Mouse (Mus musculus) naive thymus-derived CD4-positive, alpha-beta T cell, adult 2 months (primary cell): ENCODE measurements around the gene Il2.

Experiments
- DNase-seq: peaks from one replicate; pipeline ENCODE4 v3.0.0-alpha.2; 2011; ENCODE audit warnings: low read depth

Gene Il2

GRCm38 (mm10) chr3:37125655-37126054, at the start of gene Il2:
Gene Il2, minus strand, starts transcription at chr3:37125959.
- DNase-seq = peak; percentile 44

- DNase-seq = peak; percentile 65
These were observed 49.2 kb upstream of the Il2 start for GRCm38 (mm10) chr3:37174711-37175572.

- peak; percentile 74 for DNase-seq
These were observed 47.5 kb upstream of the Il2 start for GRCm38 (mm10) chr3:37173285-37173684.

- DNase-seq = no peak
These were observed 43.5 kb upstream of the Il2 start for GRCm38 (mm10) chr3:37169283-37169682.

- no peak for DNase-seq
These were observed 35.3 kb upstream of the Il2 start for GRCm38 (mm10) chr3:37161096-37161495.

- DNase-seq = no peak
These were observed 32.5 kb upstream of the Il2 start for GRCm38 (mm10) chr3:37158246-37158645.

- DNase-seq = peak; percentile 58
These were observed 31.3 kb upstream of the Il2 start for GRCm38 (mm10) chr3:37157082-37157481.

GRCm38 (mm10) chr3:37154396-37154795, 28.6 kb upstream of the Il2 start:
- DNase-seq = no peak

- DNase-seq = no peak
These were observed 27.2 kb upstream of the Il2 start for GRCm38 (mm10) chr3:37153004-37153403.

- peak; percentile 82 for DNase-seq
These were observed 26.5 kb upstream of the Il2 start for GRCm38 (mm10) chr3:37152274-37152673.

- DNase-seq = no peak
These were observed 21.1 kb upstream of the Il2 start for GRCm38 (mm10) chr3:37146810-37147209.

- no peak for DNase-seq
These were observed 20.6 kb upstream of the Il2 start for GRCm38 (mm10) chr3:37146406-37146805.

GRCm38 (mm10) chr3:37144979-37145378, 19.2 kb upstream of the Il2 start:
- no peak for DNase-seq

- no peak for DNase-seq
These were observed 16.1 kb upstream of the Il2 start for GRCm38 (mm10) chr3:37141827-37142226.

- no peak for DNase-seq
These were observed 14.6 kb upstream of the Il2 start for GRCm38 (mm10) chr3:37140168-37140906.

- no peak for DNase-seq
These were observed 13.4 kb upstream of the Il2 start for GRCm38 (mm10) chr3:37139192-37139591.

- no peak for DNase-seq
These were observed 11.5 kb upstream of the Il2 start for GRCm38 (mm10) chr3:37137231-37137630.

GRCm38 (mm10) chr3:37129063-37129462, 3.3 kb upstream of the Il2 start:
- no peak for DNase-seq

- no peak for DNase-seq
These were observed 2.5 kb upstream of the Il2 start for GRCm38 (mm10) chr3:37128269-37128668.

GRCm38 (mm10) chr3:37126162-37126561, 403 bp upstream of the Il2 start:
- peak; percentile 28 for DNase-seq

GRCm38 (mm10) chr3:37090721-37091120, 35.0 kb downstream of the Il2 start:
- no peak for DNase-seq

- no peak for DNase-seq
These were observed 40.9 kb downstream of the Il2 start for GRCm38 (mm10) chr3:37084860-37085259.

GRCm38 (mm10) chr3:37073211-37073610, 52.5 kb downstream of the Il2 start:
- peak; percentile 45 for DNase-seq
